Mouse (Mus musculus): ENCODE measurements around the gene Vmn1r160. TPM values are rescaled to one million over a fixed set of nuclear protein-coding genes. Genes with fewer than 3 reads are reported as not detected.

Vmn1r160 gene
- not detected for total RNA-seq (2023)

DNA sequence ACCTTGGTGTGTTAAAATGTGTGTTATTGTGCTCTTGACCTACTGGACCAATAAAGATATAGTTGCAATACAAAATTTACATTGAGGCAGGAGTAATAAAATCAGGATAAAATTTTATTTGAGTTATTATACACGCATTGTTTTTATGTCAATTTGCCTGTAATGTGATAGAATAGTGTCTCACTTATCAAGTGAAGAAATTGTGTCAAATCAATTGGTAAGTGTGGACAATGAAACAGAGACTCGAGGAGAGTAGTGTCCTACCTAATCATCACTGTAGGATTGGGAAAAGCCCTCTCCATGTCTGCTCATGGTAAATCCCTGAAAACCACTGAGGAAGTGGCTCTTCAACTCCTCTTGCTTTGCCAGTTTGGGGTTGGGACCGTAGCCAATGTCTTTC is at the start of gene Vmn1r160:
TSS of gene Vmn1r160 (plus strand) at position 301 of the 400 bp plus-strand sequence.

DNA sequence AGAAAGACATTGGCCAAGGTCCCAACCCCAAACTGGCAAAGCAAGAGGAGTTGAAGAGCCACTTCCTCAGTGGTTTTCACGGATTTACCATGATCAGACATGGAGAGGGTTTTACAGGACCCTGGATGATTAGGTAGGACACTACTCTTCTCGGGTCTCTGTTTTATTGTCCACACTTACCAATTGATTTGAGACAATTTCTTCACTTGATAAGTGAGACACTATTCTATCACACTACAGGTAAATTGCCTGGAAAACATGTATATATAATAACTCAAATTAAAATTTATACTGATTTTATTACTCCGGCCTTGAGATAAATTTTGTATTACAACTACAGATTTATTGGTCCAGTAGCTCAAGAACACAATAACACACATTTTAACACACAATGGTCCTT is 27.5 kb upstream of the Vmn1r160 start, which contains the start of gene Vmn1r159:
TSS of gene Vmn1r159 (minus strand) at position 101 of the 400 bp plus-strand sequence.

Other genes starting within 250 kb of the Vmn1r160 start
- not detected for gene Vmn1r155, start 213.2 kb upstream of the Vmn1r160 start, total RNA-seq (2023)
- not detected for gene Gm8693, start 178.9 kb upstream of the Vmn1r160 start, total RNA-seq (2023)
- gene Gm4567, start 151.5 kb upstream of the Vmn1r160 start, total RNA-seq (2023) = not detected
- gene Vmn1r157, start 109.5 kb upstream of the Vmn1r160 start, total RNA-seq (2023) = not detected
- not detected for gene Vmn1r158, start 80.4 kb upstream of the Vmn1r160 start, total RNA-seq (2023)
- gene Vmn1r159, start 27.6 kb upstream of the Vmn1r160 start, total RNA-seq (2023) = not detected
- not detected for gene Gm4214, start 113.4 kb downstream of the Vmn1r160 start, total RNA-seq (2023)
- gene Gm4216, start 148.7 kb downstream of the Vmn1r160 start, total RNA-seq (2023) = not detected
- gene Vmn1r163, start 184.3 kb downstream of the Vmn1r160 start, total RNA-seq (2023) = not detected
- not detected for gene Gm8720, start 196.2 kb downstream of the Vmn1r160 start, total RNA-seq (2023)